Mouse (Mus musculus): ENCODE measurements around the gene Smurf1. TPM values are rescaled to one million over a fixed set of nuclear protein-coding genes. Genes with fewer than 3 reads are reported as not detected.

Gene Smurf1
- polyA plus RNA-seq, 1 experiment, result 12.2 TPM

DNA sequence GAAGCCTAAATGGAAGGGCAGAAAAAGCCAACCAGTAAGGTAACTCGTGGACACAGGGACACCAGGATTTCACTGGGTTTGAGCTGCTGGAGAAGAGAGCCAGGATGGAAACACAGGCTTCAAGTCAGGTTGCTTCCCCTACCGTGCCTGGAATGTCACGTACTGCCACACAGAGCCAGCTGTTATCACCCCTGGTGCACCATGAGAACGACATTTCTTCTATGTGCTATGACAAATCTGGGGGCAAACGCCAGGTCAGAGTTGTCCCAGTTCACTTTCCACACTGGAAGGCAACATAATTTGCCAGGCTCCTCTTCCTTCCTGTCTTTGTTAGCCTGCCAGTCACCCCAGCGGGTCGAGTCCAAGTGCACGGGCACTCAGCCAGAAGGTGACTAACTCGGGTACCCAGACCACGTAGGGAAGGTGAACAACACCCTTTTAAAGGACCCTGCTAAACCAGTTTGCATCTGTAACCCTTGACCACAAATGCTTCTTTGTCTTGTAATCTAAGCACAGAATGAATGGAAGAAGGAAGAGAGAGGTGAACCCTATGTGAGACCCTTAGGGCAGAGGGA is 13.0 kb upstream of the Smurf1 start:
- H3K27ac ChIP-seq (replicated peaks; ENCODE audit: low read depth, low read length), result no peak overlapping the region
- no peak overlapping the region for H3K4me3 ChIP-seq (ENCODE audit: insufficient read depth, low read depth, low read length)
- H3K4me1 ChIP-seq (ENCODE audit: control insufficient read depth, insufficient read depth, insufficient read length, low read length), result no peaks in the 10 kb centered on the region

DNA sequence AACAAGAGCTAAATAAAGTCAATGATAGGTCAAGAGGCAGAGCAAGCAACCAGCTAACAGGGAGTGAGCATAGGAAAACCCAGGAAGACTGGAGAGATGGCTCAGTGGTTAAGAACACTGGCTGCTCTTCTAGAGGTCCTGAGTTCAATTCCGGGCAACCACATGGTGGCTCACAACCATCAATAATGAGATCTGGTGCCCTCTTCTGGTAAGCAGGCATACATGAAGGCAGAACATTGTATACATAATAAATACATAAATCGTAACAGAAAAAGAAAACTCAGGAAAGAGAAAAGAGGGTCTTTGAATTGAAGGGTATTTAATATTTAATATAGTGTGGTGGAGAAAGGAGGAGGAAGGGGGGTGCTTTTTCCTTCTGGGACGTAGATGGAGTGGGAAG is 5.6 kb upstream of the Smurf1 start:
- H3K4me1 ChIP-seq (ENCODE audit: control insufficient read depth, insufficient read depth, insufficient read length, low read length), result no peaks in the 10 kb centered on the region

DNA sequence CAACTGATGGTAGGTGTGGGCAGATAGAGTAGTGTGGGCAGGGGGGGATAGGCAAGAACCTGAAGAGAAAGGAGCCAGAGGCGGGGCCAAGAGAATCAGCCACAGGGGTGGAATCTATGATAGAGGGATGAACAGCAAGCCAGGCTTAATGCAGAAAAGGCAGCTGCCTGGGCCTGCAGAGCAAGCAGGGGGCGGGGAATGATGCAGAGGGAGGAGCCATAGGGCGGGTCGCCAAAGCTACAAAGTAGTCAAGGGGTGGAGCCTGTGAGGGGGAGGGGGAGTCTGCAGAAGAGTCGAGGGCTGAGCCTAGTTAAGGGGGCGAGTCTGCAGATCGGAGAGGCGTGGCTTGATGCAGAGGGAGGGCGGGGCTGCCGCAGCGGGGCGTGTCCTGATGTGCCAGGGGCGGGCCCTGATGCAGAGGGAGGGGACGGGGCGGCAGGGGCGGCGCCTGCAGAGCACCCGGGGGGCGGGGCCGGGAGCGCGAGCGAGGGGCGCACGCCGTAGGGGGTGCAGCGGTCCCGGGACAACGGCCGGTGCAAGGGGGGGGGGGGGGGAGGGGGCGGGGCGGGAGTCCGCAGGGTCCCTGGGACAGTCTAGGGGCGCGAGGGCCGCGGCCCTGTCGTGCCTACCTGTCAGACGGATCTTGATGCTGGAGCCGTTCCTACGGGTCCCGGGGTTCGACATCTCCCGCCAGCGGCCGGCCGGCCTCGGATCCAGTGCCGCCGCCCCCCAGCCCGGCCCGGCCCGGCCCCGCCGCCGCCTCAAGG is 592 bp downstream of the Smurf1 start:
- H3K4me3 ChIP-seq (ENCODE audit: insufficient read depth, low read depth, low read length), result peak overlapping the region; percentile 88
- peak overlapping the region; percentile 66; the same call in 1 of the 2 replicates for H3K27ac ChIP-seq (replicated peaks; ENCODE audit: low read depth, low read length)
- peaks cover 23% of the 10 kb centered on the region for H3K4me1 ChIP-seq (ENCODE audit: control insufficient read depth, insufficient read depth, insufficient read length, low read length)

More for the DNA sequence above, 5.6 kb upstream of the Smurf1 start:
- Histone ChIP-seq H3K4me3 (ENCODE audit: insufficient read depth, low read depth, low read length) (no peak overlapping the region), H3K27ac (replicated peaks; ENCODE audit: low read depth, low read length) (no peak overlapping the region)

DNA sequence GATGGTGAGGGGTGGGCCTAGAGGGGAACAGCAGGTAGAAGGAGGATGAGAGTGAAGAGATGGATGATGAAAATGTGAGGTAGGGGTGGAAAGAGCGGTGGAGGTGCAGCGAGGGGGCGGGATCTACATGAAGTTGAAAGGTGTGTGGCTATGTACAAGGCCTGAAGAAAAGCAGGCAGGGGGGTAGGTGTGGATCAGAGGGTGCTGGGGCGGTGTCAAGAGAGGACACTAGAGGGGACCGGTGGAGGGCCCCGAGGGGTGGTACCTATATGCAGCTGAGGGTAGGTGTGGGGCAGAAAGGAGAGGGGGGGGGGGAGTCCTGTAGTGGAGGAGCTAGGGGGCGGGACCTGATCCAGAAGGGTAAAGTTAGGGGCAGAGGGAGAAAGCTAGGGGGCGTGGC is 1.2 kb downstream of the Smurf1 start:
- Histone ChIP-seq H3K27ac (replicated peaks; ENCODE audit: low read depth, low read length) (no peak overlapping the region), H3K4me3 (ENCODE audit: insufficient read depth, low read depth, low read length) (peak overlapping the region; percentile 42; the same call in 1 of the 2 replicates), H3K4me1 (ENCODE audit: control insufficient read depth, insufficient read depth, insufficient read length, low read length) (peaks cover 24% of the 10 kb centered on the region)

DNA sequence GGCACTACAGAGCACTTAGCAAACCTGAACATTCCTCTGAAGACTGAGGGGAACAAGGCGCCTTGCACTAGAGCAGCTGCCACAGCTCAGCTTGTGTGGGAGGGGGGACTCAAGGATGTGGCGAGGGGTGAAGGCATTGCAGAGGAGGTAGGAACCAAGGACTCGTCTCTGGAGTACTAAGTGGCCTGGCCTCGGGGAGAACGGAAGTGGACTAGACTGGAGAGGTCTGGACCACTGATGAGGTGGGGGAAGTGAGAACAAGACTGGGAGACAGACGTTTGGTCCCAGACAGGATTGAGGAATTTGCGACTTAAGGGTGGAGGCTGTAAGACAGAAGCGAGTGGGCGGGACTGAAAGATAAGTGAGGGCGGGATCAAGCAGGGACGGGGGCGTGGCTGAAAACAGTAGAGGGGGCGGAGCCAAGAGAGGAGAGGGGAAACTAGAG is 1.8 kb downstream of the Smurf1 start:
- Histone ChIP-seq H3K4me3 (ENCODE audit: insufficient read depth, low read depth, low read length) (peak overlapping the region; percentile 15), H3K4me1 (ENCODE audit: control insufficient read depth, insufficient read depth, insufficient read length, low read length) (peaks cover 27% of the 10 kb centered on the region), H3K27ac (replicated peaks; ENCODE audit: low read depth, low read length) (peak overlapping the region; percentile 23)

DNA sequence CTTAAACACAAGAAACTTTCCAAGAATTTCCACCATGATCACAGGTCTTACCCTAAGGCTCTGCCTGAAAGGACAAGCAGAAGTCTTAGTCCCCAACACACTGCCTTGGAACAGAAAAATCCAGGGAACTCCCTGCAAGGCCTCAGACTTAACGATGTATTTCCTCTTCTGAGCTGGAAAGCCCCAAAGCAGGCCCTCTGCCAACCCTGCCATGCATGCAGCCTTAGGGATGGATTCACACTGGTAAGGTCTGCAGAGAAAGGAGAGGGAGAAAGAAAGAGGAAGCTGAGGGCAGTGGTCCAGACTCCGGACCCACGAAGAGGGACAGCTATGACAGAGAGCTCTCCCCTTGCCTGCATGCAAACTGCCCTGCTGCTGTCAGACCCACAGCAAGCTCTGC is 2.2 kb downstream of the Smurf1 start:
- Histone ChIP-seq H3K27ac (replicated peaks; ENCODE audit: low read depth, low read length) (peak overlapping the region; percentile 23), H3K4me1 (ENCODE audit: control insufficient read depth, insufficient read depth, insufficient read length, low read length) (peaks cover 27% of the 10 kb centered on the region), H3K4me3 (ENCODE audit: insufficient read depth, low read depth, low read length) (peak overlapping the region; percentile 15)

DNA sequence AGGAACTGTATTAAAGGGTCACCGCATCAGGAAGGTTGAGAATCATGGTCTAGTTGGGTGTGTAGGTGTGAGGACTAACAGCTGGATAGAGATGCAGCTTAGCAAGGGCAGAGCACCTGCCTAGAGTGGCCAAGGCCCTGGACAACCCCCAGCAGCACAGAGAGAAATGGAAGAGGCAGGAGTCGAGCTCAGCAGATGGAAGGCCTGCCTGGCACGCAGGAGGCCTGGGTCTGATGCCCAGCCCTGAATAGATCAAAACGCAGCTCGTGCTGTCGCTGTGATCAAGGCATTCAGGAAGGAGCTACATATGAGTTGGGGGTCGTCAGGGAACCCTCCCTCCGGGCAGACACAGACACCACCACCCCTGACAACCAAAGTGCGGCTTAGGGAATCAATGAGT is 7.4 kb downstream of the Smurf1 start:
- Histone ChIP-seq H3K4me1 (ENCODE audit: control insufficient read depth, insufficient read depth, insufficient read length, low read length) (peaks cover 35% of the 10 kb centered on the region), H3K4me3 (ENCODE audit: insufficient read depth, low read depth, low read length) (no peak overlapping the region), H3K27ac (replicated peaks; ENCODE audit: low read depth, low read length) (no peak overlapping the region)

DNA sequence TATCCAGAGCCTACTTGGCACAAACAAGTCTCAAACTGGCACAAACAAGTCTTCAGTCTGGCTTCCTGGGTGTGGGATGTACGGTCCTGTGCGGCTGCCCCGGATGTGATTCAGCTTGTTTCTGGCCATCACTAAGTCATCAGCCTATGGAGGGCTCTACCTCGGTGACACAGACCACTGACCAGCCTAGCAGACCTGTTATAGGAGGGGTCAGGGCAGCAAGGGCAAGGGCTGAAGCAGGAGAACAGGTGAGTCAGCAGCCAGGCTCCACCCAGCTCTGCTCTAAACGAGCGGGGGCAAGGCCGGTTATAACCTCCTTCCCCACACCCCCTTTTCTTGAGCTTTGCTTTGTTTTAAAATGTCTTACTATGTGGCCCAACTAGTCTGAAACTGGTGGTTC is 11.2 kb downstream of the Smurf1 start:
- Histone ChIP-seq H3K27ac (replicated peaks; ENCODE audit: low read depth, low read length) (peak overlapping the region; percentile 15), H3K4me3 (ENCODE audit: insufficient read depth, low read depth, low read length) (no peak overlapping the region), H3K4me1 (ENCODE audit: control insufficient read depth, insufficient read depth, insufficient read length, low read length) (peaks cover 26% of the 10 kb centered on the region)

DNA sequence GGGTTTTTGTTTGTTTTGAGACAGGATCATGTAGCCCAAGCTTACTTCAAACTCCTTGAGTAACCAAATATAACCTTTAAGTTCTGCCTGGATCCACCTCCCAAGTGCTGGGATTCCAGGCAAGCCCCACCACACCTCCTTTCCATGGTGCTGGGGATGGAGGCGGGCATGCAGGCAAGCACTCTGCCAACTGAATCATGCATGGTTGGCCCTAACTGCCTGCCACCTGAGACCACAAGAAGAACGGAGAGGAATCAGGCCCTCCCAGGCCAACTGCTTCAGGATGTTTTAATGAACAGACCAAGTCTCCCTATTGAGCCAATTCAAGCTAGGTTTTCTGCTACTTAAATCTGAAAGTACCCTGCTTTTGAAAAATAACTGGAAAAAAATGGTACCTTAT is 13.1 kb downstream of the Smurf1 start:
- Histone ChIP-seq H3K27ac (replicated peaks; ENCODE audit: low read depth, low read length) (0 out of 2 replicates have a peak overlapping the region, but pooled peaks have one; percentile 11), H3K4me1 (ENCODE audit: control insufficient read depth, insufficient read depth, insufficient read length, low read length) (peaks cover 28% of the 10 kb centered on the region), H3K4me3 (ENCODE audit: insufficient read depth, low read depth, low read length) (no peak overlapping the region)

DNA sequence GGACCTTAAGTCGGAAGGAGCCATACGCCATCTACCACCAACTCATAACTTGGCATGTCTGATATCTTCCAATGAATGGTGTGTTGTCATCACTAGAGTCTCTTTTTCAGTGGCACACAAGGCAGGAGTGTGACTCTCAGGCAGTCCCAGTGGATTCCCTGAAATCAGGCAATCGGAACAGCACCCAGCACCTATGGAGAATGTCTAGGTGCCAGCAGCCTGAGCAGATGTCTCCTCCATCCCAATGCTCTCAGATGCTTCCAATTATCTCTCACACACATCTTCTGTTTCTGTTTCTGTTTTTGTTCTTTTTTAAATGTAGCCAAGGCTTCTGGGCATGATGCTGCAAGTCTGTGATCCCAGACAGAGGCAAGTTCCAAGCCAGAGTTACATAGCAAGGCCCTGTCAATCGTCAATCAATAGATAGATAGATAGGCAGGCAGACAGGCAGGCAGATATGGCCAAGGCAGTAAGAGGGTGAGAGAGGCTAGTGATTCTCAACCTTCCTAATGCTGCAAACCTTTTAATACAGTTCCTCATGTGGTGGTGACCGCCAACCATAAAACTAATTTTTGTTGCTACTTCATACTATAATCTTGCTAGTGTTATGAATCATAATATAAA is 15.1 kb downstream of the Smurf1 start:
- Histone ChIP-seq H3K4me1 (ENCODE audit: control insufficient read depth, insufficient read depth, insufficient read length, low read length) (peaks cover 41% of the 10 kb centered on the region), H3K27ac (replicated peaks; ENCODE audit: low read depth, low read length) (no peak overlapping the region), H3K4me3 (ENCODE audit: insufficient read depth, low read depth, low read length) (no peak overlapping the region)

DNA sequence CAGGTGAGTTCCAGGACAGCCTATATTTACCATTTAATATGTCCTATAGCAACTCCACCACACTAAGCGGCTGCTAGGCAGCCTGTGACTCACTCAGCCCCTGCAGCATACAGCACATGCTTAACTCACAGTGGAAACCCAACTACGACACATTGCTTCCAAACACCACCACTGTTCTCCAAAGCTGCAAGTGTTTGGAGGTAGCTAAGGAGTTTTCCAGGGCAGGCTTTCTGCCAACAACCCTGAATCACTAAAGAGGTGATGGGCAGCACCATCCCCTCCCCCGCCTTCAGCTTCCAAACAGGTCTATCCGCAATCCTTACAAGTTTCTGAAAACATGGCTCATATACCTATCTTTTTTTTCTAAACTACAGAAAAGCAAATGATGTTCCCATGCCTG is 15.8 kb downstream of the Smurf1 start:
- H3K27ac ChIP-seq (replicated peaks; ENCODE audit: low read depth, low read length), result no peak overlapping the region
- peaks cover 45% of the 10 kb centered on the region for H3K4me1 ChIP-seq (ENCODE audit: control insufficient read depth, insufficient read depth, insufficient read length, low read length)
- no peak overlapping the region for H3K4me3 ChIP-seq (ENCODE audit: insufficient read depth, low read depth, low read length)

DNA sequence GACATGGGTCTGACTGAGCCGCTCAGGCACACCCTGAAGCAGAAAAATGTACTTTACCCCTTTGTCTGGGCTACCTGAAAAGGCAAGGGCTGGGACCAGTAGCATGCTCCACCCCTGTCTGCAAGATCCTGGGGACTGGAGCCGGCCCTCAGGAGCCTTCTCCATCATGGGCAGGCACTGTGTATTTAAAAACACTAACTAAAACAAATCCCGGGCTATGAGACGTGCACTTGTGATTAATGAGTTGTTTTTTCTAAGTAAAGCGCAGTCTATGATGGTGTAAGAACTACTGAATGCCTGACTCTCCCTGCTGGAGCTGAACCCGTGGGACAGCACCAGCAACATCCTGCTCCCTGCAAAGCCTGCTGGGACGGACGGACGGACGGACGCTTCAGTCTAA is 17.2 kb downstream of the Smurf1 start:
- Histone ChIP-seq H3K4me1 (ENCODE audit: control insufficient read depth, insufficient read depth, insufficient read length, low read length) (peaks cover 42% of the 10 kb centered on the region), H3K27ac (replicated peaks; ENCODE audit: low read depth, low read length) (no peak overlapping the region), H3K4me3 (ENCODE audit: insufficient read depth, low read depth, low read length) (no peak overlapping the region)

DNA sequence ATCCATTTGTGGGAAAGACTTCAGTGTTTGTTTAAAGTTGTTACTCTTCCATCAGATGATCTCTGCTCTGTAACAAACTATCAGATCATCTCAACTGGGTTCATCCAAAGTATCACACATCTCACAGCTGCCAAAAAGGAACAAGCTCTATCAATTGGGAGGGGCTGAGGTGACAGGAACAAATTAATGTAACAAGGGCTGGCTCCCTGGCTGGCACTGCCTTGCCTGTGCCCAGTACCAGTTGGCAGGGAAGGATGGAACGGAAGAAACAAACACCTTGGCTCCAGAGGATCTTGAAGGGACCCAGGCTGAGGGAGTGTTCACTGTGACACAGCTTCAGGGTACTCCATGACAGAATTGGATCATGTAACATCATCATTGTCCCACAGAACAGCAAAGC is 17.6 kb downstream of the Smurf1 start:
- H3K27ac ChIP-seq (replicated peaks; ENCODE audit: low read depth, low read length), result no peak overlapping the region
- H3K4me1 ChIP-seq (ENCODE audit: control insufficient read depth, insufficient read depth, insufficient read length, low read length), result peaks cover 44% of the 10 kb centered on the region
- H3K4me3 ChIP-seq (ENCODE audit: insufficient read depth, low read depth, low read length), result no peak overlapping the region

DNA sequence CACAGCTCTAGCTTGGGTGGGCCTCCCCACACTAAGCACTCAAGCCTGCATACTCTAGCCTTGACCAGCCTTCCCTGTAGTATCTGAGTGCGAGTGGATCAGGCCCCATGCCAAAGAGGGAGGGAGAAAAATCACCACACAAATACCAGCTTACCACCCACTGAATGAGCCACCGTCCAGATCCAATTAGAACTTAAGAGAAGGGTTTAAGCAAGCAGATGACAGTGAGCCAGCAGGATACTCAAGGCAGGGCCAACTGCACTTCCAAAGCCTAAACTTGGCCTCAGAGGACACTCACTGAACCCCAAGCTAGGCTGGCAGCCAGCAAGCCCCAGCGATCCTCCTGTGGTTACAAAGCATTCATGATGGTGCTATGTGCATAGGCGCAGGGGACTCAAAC is 19.6 kb downstream of the Smurf1 start:
- Histone ChIP-seq H3K4me1 (ENCODE audit: control insufficient read depth, insufficient read depth, insufficient read length, low read length) (peaks cover 46% of the 10 kb centered on the region), H3K4me3 (ENCODE audit: insufficient read depth, low read depth, low read length) (no peak overlapping the region), H3K27ac (replicated peaks; ENCODE audit: low read depth, low read length) (peak overlapping the region; percentile 76; the same call in 1 of the 2 replicates)

DNA sequence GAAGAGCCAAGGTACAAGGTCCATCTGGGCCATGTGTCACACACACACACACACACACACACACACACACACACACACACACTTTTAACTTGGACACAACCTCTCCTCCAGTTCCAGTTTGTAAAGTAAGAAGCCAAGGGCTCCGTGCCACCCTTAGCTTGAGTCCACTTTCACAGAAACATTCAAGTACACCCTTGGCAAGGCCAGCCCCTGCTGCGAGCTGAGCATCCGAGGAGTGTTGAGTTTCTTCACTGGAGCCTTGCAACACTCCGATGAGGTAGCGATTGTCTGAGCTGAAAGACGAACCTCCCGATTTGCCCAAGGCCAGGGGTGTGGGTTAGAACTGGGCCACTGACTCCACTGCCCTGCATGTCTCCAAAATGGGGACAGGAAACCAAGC is 20.7 kb downstream of the Smurf1 start:
- peaks cover 54% of the 10 kb centered on the region for H3K4me1 ChIP-seq (ENCODE audit: control insufficient read depth, insufficient read depth, insufficient read length, low read length)
- peak overlapping the region; percentile 93 for H3K27ac ChIP-seq (replicated peaks; ENCODE audit: low read depth, low read length)
- no peak overlapping the region for H3K4me3 ChIP-seq (ENCODE audit: insufficient read depth, low read depth, low read length)

All from brown adipose tissue, adult 24 weeks (tissue).